ENCODE assay signal across 20 mouse cellular contexts in the genomic region with DNA sequence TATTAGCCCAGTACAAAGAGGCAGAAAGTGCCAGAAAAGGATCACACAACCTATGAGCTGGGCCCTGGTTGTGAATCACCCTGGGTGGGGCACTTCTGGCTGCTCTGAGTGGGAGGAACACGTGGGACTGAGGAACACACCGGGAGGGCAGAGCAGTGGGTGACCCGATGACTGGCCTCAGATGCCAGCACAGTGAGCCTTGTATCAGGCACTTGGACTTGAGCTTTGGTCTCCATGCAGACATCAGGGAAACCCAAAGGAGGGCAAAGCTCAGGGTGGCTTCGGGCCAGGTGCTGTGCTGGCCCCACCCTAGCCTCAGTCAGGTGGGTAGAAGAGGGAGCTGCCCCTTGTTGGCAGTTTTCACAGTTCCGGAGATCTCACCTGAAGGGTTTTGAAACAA. TPM values are rescaled to one million over a fixed set of nuclear protein-coding genes. Genes with fewer than 3 reads are reported as not detected.
A peak's percentile ranks its signal among the peaks of the same experiment; 100 is the strongest.
DNase-seq lines count a peak whose midpoint lies in the region; ATAC-seq and TF ChIP-seq lines count a peak whose summit lies in the region.
"Had no signal": no experiment of that assay in that cellular context is flagged by ENCODE, and none has a peak within 500 bp of the region (broad histone marks: within the 10 kb centered on the region; RNA-seq: fewer than 3 reads in every experiment).

No protein-coding gene starts in this region.

- no peaks in the 10 kb centered on the region for H3K36me3 ChIP-seq in intestine, postnatal 0 days (ENCODE audit: control insufficient read depth, insufficient read depth)
- H3K36me3 ChIP-seq: heart, embryonic 13.5 days; liver, embryonic 13.5 days; midbrain, embryonic 12.5 days; neural tube, embryonic 15.5 days had no signal

- no peak overlapping the region for H3K4me3 ChIP-seq in intestine, postnatal 0 days (ENCODE audit: low read depth, low read length)
- H3K4me3 ChIP-seq: heart, embryonic 13.5 days; liver, embryonic 13.5 days; midbrain, embryonic 12.5 days; neural tube, embryonic 15.5 days had no signal

- WGBS in intestine, postnatal 0 days: 63% methylated on average over 5 of the region's 5 CpGs

- H3K9ac ChIP-seq in intestine, postnatal 0 days (ENCODE audit: low read depth, low read length): no peak overlapping the region
- H3K9ac ChIP-seq: heart, embryonic 13.5 days; liver, embryonic 13.5 days; midbrain, embryonic 12.5 days; neural tube, embryonic 15.5 days had no signal

- H3K4me1 ChIP-seq in intestine, postnatal 0 days (replicated peaks; ENCODE audit: control insufficient read depth, insufficient read depth, low read length): no peaks in the 10 kb centered on the region
- H3K4me1 ChIP-seq: liver, embryonic 13.5 days; neural tube, embryonic 15.5 days had no signal

- no peak for TF ChIP-seq CTCF in intestine, postnatal 0 days (IDR thresholded peaks at IDR 0.05; ENCODE audit: low read depth)

- DNase-seq in urinary bladder, postnatal 14 days (ENCODE audit: low spot score): peak; percentile 9
- no peak for DNase-seq in urinary bladder, postnatal 4 days (ENCODE audit: low spot score in 2 of 2)
- peak; percentile 29 for DNase-seq in lung, postnatal 10 days
- DNase-seq in layer of hippocampus, postnatal 25 days (ENCODE audit: extremely low spot score in 1 of 2, low spot score in 1 of 2): no peak
- DNase-seq in cerebellum, postnatal 36 days: no peak
- DNase-seq in ovary, postnatal 36 days (ENCODE audit: low spot score): no peak
- DNase-seq: adrenal gland, adult 2 months; cerebellum, postnatal 10 days; embryo, embryonic 11 days; heart, adult 11 months; heart, postnatal 36 days; left cerebral cortex, postnatal 4 days; liver, embryonic 13.5 days had no signal

- H3K27me3 ChIP-seq in intestine, postnatal 0 days (replicated peaks; ENCODE audit: control insufficient read depth, insufficient read depth, low read length): no peaks in the 10 kb centered on the region
- H3K27me3 ChIP-seq: liver, embryonic 13.5 days had no signal

- no peak overlapping the region for H3K27ac ChIP-seq in intestine, postnatal 0 days (ENCODE audit: low read depth, low read length)
- H3K27ac ChIP-seq: heart, embryonic 13.5 days; hindbrain, postnatal 0 days; liver, embryonic 13.5 days; macrophage; midbrain, embryonic 12.5 days; neural tube, embryonic 15.5 days had no signal

- no peaks in the 10 kb centered on the region for H3K9me3 ChIP-seq in intestine, postnatal 0 days (ENCODE audit: control insufficient read depth)
- H3K9me3 ChIP-seq: heart, embryonic 13.5 days; liver, embryonic 13.5 days; neural tube, embryonic 15.5 days had no signal

- no peak overlapping the region for H3K4me2 ChIP-seq in intestine, postnatal 0 days (replicated peaks; ENCODE audit: low read depth)
- H3K4me2 ChIP-seq: heart, embryonic 13.5 days; liver, embryonic 13.5 days; midbrain, embryonic 12.5 days; neural tube, embryonic 15.5 days had no signal

- peak; percentile 93 for ATAC-seq in intestine, postnatal 0 days
- ATAC-seq: forebrain, embryonic 16.5 days; hindbrain, postnatal 0 days had no signal

RNA-seq across cellular contexts. Expression of a gene that starts 30.9 kb away (rescaled TPM):
- polyA plus RNA-seq in intestine, postnatal 0 days (2015; fragmentation: Nextera tagmentation; extraction: Ambion mirVana): 40.8 and 46.7 TPM in 2 replicates
- 10 to 100 TPM; 35.5 to 45.6 TPM for total RNA-seq in layer of hippocampus, postnatal 25 days (2021)

Comparison
In these comparisons a context has a peak if more than half of its experiments do, and no peak if none do; other contexts are left out.
1. DNase-seq: peak in urinary bladder, postnatal 14 days (single experiment) and lung, postnatal 10 days (single experiment); none in urinary bladder, postnatal 4 days (0 of 2), layer of hippocampus, postnatal 25 days (0 of 2), cerebellum, postnatal 36 days (0 of 2) and ovary, postnatal 36 days (single experiment).